Mouse (Mus musculus): ENCODE measurements around the gene Lyrm4. TPM values are rescaled to one million over a fixed set of nuclear protein-coding genes. Genes with fewer than 3 reads are reported as not detected.

Gene Lyrm4
- total RNA-seq, 4 experiments from 2014 or later, result 21.0 to 25.5 (median 22.8) TPM

- no peak for DNase-seq (ENCODE audit: low spot score in 2 of 2)
These were observed 177.3 kb downstream of the Lyrm4 start for GRCm38 (mm10) chr13:35939871-35940665.

- DNase-seq (ENCODE audit: low spot score in 2 of 2), result peak in 1 of 2 experiments; percentile 15
These were observed 179.3 kb downstream of the Lyrm4 start for GRCm38 (mm10) chr13:35937991-35938390.

Other genes starting within 250 kb of the Lyrm4 start
- 10 to 100 TPM in 2 of 4 experiments, 1 to 10 TPM in 2; 4.0 to 10.8 (median 8.6) TPM for gene Rpp40, start 211.2 kb downstream of the Lyrm4 start, total RNA-seq (2022)
- gene Ppp1r3g, start 158.7 kb downstream of the Lyrm4 start, total RNA-seq (2022), result 10 to 100 TPM in 3 of 4 experiments, 1 to 10 TPM in 1; 9.9 to 13.5 (median 11.9) TPM
- 10 to 100 TPM; 32.7 to 39.9 (median 36.9) TPM for gene Fars2, start 114 bp downstream of the Lyrm4 start, total RNA-seq (2022)

Data from left cerebral cortex, adult 8-10 months (tissue).